9 mouse cellular contexts compared by ENCODE assay signal in the genomic region with DNA sequence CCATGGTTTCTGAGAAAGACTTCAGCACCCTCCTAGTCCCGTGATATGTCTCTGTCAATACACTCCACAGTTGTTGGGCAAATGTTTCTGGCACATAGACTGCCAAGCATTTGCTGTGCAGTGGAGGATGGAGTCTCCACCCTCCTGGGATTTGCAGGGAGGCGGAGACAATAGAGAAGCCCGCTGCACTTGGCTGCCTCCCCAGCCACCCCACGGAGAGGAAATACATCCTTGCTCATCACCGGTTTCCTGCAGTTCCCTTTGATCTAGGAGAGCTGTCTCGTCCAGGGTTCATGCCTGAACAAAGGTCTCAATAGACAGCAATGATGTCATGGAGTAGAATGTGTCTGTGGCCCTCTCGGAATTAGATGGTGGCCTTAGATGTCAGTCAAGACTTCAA. TPM values are rescaled to one million over a fixed set of nuclear protein-coding genes. Genes with fewer than 3 reads are reported as not detected.
DNase-seq lines count a peak whose midpoint lies in the region; ATAC-seq lines count a peak whose summit lies in the region.
"Had no signal": no experiment of that assay in that cellular context is flagged by ENCODE, and none has a peak within 500 bp of the region (broad histone marks: within the 10 kb centered on the region; RNA-seq: fewer than 3 reads in every experiment).

No protein-coding gene starts in this region.

- peak; percentile 76 for ATAC-seq in kidney, embryonic 15.5 days (replicated peaks; ENCODE audit: low FRiP score)

- H3K9ac ChIP-seq in kidney, embryonic 15.5 days = no peak overlapping the region
- H3K9ac ChIP-seq: liver, embryonic 14.5 days had no signal

- H3K27me3 ChIP-seq in kidney, embryonic 15.5 days = peaks cover 28% of the 10 kb centered on the region

- no peak overlapping the region for H3K27ac ChIP-seq in kidney, embryonic 15.5 days
- H3K27ac ChIP-seq: liver, embryonic 14.5 days had no signal

- H3K4me2 ChIP-seq in kidney, embryonic 15.5 days = 0 out of 2 replicates have a peak overlapping the region, but pooled peaks have one; percentile 2

- no peak overlapping the region for H3K4me3 ChIP-seq in kidney, embryonic 15.5 days (replicated peaks)

- 16% methylated on average over 7 of the region's 7 CpGs for WGBS in kidney, embryonic 15.5 days

- no peaks in the 10 kb centered on the region for H3K36me3 ChIP-seq in kidney, embryonic 15.5 days

- H3K4me1 ChIP-seq in kidney, embryonic 15.5 days = peaks cover 29% of the 10 kb centered on the region

- peak; percentile 61 to 74 for DNase-seq in adrenal gland, adult (ENCODE audit: inconsistent age in 2 of 2, low spot score in 1 of 2)
- DNase-seq in adrenal gland, postnatal 4 days (ENCODE audit: low spot score in 2 of 2) = no peak
- peak; percentile 5 for DNase-seq in thymus, postnatal 0 days (ENCODE audit: low spot score)
- DNase-seq in thymus, postnatal 10 days (ENCODE audit: low spot score in 2 of 2) = no peak
- peak; percentile 52 for DNase-seq in gastrocnemius, postnatal 25 days
- peak; percentile 34 for DNase-seq in retina, embryonic 14.5 days (ENCODE audit: low spot score)
- DNase-seq in right cerebral cortex, postnatal 25 days = no peak

- no peaks in the 10 kb centered on the region for H3K9me3 ChIP-seq in kidney, embryonic 15.5 days (replicated peaks)

RNA-seq across cellular contexts. Expression of gene Gxylt2, which starts 4.9 kb away (rescaled TPM):
- 1 to 10 TPM; 1.2 to 2.7 TPM for total RNA-seq in adrenal gland, postnatal 4 days (2021)
- 0.96 and 1.2 TPM in 2 replicates for polyA plus RNA-seq in thymus, postnatal 0 days (2015; fragmentation: Nextera tagmentation; extraction: Ambion mirVana)
- 1 to 10 TPM in 1 of 2 experiments, under 1 TPM in 1; 0.92 to 2.4 TPM for total RNA-seq in gastrocnemius, postnatal 25 days (2021)
- 9.0 and 10.1 TPM in 2 replicates for polyA plus RNA-seq in kidney, embryonic 15.5 days (2015; fragmentation: Nextera tagmentation; extraction: Ambion mirVana)

RNA-seq across cellular contexts. Expression of gene Shq1, which starts 38.5 kb away (rescaled TPM):
- 10 to 100 TPM; 11.4 to 11.8 TPM for total RNA-seq in adrenal gland, postnatal 4 days (2021)
- polyA plus RNA-seq in thymus, postnatal 0 days (2015; fragmentation: Nextera tagmentation; extraction: Ambion mirVana) = 14.0 and 15.4 TPM in 2 replicates
- total RNA-seq in gastrocnemius, postnatal 25 days (2021) = 1 to 10 TPM; 1.7 to 1.9 TPM
- 18.3 and 19.3 TPM in 2 replicates for polyA plus RNA-seq in kidney, embryonic 15.5 days (2015; fragmentation: Nextera tagmentation; extraction: Ambion mirVana)

Comparison
In these comparisons a context has a peak if more than half of its experiments do, and no peak if none do; other contexts are left out.
1. DNase-seq: peak in adrenal gland, adult (2 of 2), thymus, postnatal 0 days (single experiment), gastrocnemius, postnatal 25 days (single experiment) and retina, embryonic 14.5 days (single experiment); none in adrenal gland, postnatal 4 days (0 of 2), thymus, postnatal 10 days (0 of 2) and right cerebral cortex, postnatal 25 days (single experiment).
2. RNA of gene Shq1, which starts 38.5 kb away (total RNA-seq): 11.4 to 11.8 TPM in adrenal gland, postnatal 4 days; 1.7 to 1.9 TPM in gastrocnemius, postnatal 25 days; every median in the first group is over 4 times any median in the second.